Mouse (Mus musculus) heart, embryonic 11.5 days (tissue): ENCODE data around the gene Cmss1. TPM values are rescaled to one million over a fixed set of nuclear protein-coding genes. Genes with fewer than 3 reads are reported as not detected.
A peak's percentile ranks its signal among the peaks of the same experiment; 100 is the strongest.

Experiments used
- ATAC-seq: fragments of 200-750 bp; cut with Nextera tagmentation; replicated peaks from 2 replicates; pipeline ENCODE4 v1.8.0; 2017; ENCODE audit warnings: moderate library complexity; ENCODE audit not compliant: insufficient number of reproducible peaks, low FRiP score, low TSS enrichment
- H3K27ac ChIP-seq: fragments of 300-500 bp; sonication (generic); 2 replicates; pipeline ENCODE4 v1.5.1; 2014; ENCODE audit warnings: mild to moderate bottlenecking, low read depth, low read length
- H3K27me3 ChIP-seq: fragments of 300-500 bp; sonication (generic); 2 replicates; pipeline ENCODE4 v1.6.1; 2014; ENCODE audit warnings: mild to moderate bottlenecking, low read length, mixed read lengths; ENCODE audit not compliant: control insufficient read depth, insufficient read depth
- H3K36me3 ChIP-seq: fragments of 300-500 bp; sonication (generic); 2 replicates; pipeline ENCODE4 v1.6.1; 2014; ENCODE audit warnings: mild to moderate bottlenecking, low read length, moderate library complexity, mixed read lengths; ENCODE audit not compliant: control insufficient read depth, insufficient read depth
- H3K4me1 ChIP-seq: fragments of 300-500 bp; sonication (generic); 2 replicates; pipeline ENCODE4 v1.6.1; 2014; ENCODE audit warnings: low read length; ENCODE audit not compliant: control insufficient read depth, insufficient read depth
- H3K4me2 ChIP-seq: fragments of 300-500 bp; sonication (generic); 2 replicates; pipeline ENCODE4 v1.6.1; 2014; ENCODE audit warnings: mild to moderate bottlenecking, moderate library complexity
- H3K4me3 ChIP-seq: fragments of 300-500 bp; sonication (generic); 2 replicates; pipeline ENCODE4 v1.5.1; 2014; ENCODE audit warnings: low read depth, low read length
- H3K9ac ChIP-seq: fragments of 300-500 bp; sonication (generic); 2 replicates; pipeline ENCODE4 v1.6.1; 2014; ENCODE audit warnings: mild to moderate bottlenecking, low read depth, low read length, moderate library complexity
- H3K9me3 ChIP-seq: fragments of 300-500 bp; sonication (generic); replicated peaks from 2 replicates; pipeline ENCODE4 v1.6.1; 2016; ENCODE audit warnings: low read length; ENCODE audit not compliant: control insufficient read depth
- WGBS: fragments of 180-500 bp; shearing (Covaris S2); extraction: QIAGEN DNeasy Blood & Tissue Kit; methylation state at CpG from one replicate; pipeline ENCODE4 v1.1.7; 2014; ENCODE audit not compliant: insufficient replicate concordance; 5-methylcytosine and 5-hydroxymethylcytosine counted together
- polyA plus RNA-seq: library from polyadenylated mRNA; unstranded; fragments of >200 nt; fragmentation: Nextera tagmentation; extraction: Ambion mirVana; gene quantifications from 2 replicates; pipeline ENCODE4 v1.2.1, GENCODE M21; 2014

Cmss1 gene
- polyA plus RNA-seq, 1 experiment from 2014 or later: 36.6 TPM

DNA sequence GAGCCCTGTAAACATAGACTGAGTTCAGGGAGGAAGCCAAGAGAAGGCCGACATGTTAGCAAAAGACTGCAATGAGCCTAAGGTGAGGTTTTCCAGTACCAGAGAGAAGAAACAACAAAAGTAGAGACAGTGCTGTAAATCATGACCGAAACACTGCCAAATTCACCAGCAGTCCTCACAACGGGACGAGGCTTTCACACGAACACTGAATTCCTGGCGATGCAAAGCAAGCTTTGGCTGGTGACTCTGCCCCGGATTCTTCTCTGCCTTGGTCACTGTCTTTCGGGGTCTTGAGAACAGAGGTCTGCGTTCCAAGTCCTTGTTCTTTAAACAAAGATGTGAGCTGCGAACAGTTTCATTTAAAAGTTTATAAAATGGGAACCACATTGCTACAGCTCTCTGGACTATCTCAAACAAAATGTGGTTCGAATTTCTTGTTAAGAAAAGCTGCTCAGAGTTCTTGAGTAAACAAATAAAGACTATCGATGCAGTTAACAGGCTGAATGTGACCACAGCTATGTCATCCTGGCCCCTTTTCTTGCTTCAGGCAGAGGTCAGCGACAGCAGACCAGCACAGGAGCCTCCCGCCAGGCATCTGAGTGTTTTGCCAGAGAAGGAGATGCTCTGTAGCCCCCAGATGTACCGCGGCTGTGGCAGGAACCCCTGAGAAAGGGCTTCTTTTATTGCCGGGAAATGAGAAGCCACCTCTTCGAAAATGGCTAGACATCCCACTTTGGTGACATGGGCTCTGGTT, 239.5 kb downstream of the Cmss1 start:
- H3K4me3 ChIP-seq: no peak overlapping the region
- H3K9ac ChIP-seq: 0 out of 2 replicates have a peak overlapping the region, but pooled peaks have one; percentile 10
- no peaks in the 10 kb centered on the region for H3K27me3 ChIP-seq
- H3K4me2 ChIP-seq: no peak overlapping the region
- ATAC-seq: no peak
- H3K36me3 ChIP-seq: no peaks in the 10 kb centered on the region
- no peaks in the 10 kb centered on the region for H3K9me3 ChIP-seq
- WGBS: 65% methylated on average over 18 of the region's 18 CpGs
- no peak overlapping the region for H3K27ac ChIP-seq
- peaks cover 16% of the 10 kb centered on the region for H3K4me1 ChIP-seq

DNA sequence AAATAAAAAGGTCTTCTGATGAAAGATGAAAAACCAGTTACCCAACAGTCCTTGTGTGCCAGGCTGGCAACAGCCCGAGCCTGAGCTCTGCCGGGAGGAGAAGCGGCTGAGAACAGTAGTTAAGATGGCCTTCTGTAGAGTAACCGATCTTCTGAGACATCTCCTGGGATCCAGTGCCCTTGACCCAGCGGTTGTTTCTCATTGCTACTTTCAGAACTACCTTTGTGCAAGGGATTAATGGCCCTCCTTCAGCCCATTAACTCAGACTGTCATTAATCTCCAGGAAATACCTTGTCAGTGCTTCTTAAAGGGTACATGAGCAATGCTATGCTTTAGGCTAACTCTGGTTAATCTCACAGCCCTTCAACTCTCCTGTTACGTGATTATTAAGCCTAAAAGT, 240.5 kb downstream of the Cmss1 start:
- H3K27me3 ChIP-seq: no peaks in the 10 kb centered on the region
- ATAC-seq: no peak
- no peak overlapping the region for H3K27ac ChIP-seq
- no peak overlapping the region for H3K4me2 ChIP-seq
- no peak overlapping the region for H3K4me3 ChIP-seq
- no peak overlapping the region for H3K9ac ChIP-seq
- H3K9me3 ChIP-seq: no peaks in the 10 kb centered on the region
- no peaks in the 10 kb centered on the region for H3K36me3 ChIP-seq
- WGBS: 61% methylated on average over 6 of the region's 6 CpGs
- H3K4me1 ChIP-seq: peaks cover 16% of the 10 kb centered on the region

- Histone ChIP-seq H3K9me3 (no peaks in the 10 kb centered on the region), H3K4me3 (no peak overlapping the region), H3K36me3 (no peaks in the 10 kb centered on the region), H3K4me2 (no peak overlapping the region), H3K9ac (no peak overlapping the region), H3K4me1 (peaks cover 10% of the 10 kb centered on the region; the same call in 1 of the 2 replicates), H3K27me3 (no peaks in the 10 kb centered on the region), H3K27ac (no peak overlapping the region)
- no peak for ATAC-seq
- 82% methylated on average over 7 of the region's 7 CpGs for WGBS
These were observed 242.2 kb downstream of the Cmss1 start for GRCm38 (mm10) chr16:57364498-57364897.

DNA sequence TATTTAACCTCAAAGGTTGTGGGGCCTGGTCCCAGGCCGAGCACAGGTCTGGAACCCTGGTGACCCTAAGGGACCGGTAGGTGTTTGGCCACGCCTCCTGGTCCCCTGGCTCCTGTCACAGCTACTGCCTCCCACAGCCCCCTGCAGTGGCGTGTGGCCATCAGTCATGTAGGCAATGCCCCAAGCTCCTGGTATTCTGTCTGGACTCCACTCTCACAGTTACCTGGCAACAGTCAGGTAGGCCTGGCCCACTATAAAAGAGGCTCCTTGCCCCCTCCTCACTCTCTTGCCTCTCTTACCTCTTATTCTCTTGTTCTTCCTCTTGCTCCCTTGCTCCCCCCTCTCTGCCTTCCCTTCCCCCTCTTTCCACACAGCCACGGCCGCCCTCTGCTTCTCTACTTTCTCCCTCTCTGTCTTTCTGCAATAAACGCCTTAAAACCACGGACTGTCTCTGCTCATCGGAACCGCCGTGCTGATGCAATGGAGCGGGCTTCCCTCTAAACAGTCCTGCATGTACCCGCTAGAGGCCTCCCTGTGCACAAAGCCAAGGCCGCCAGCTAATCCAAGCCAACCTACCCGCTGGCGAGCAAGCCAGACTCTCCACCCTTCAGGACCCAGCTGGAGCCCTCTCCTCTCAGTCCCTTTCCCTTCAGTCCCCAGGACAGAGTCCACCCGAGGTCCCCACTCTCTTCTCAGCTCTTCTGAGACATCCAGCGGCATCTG, 243.8 kb downstream of the Cmss1 start:
- Histone ChIP-seq H3K4me2 (peak overlapping the region; percentile 53), H3K27ac (no peak overlapping the region), H3K9me3 (no peaks in the 10 kb centered on the region), H3K4me3 (peak overlapping the region; percentile 13; the same call in 1 of the 2 replicates), H3K9ac (peak overlapping the region; percentile 31; the same call in 1 of the 2 replicates), H3K36me3 (no peaks in the 10 kb centered on the region), H3K4me1 (peaks cover 10% of the 10 kb centered on the region; the same call in 1 of the 2 replicates), H3K27me3 (no peaks in the 10 kb centered on the region)
- 25% methylated on average over 18 of the region's 18 CpGs for WGBS
- peak; percentile 49; the same call in 1 of the 2 replicates for ATAC-seq

GRCm38 (mm10) chr16:57360785-57361184, 245.9 kb downstream of the Cmss1 start:
- H3K9me3 ChIP-seq: no peaks in the 10 kb centered on the region
- no peak overlapping the region for H3K9ac ChIP-seq
- H3K4me3 ChIP-seq: no peak overlapping the region
- H3K27ac ChIP-seq: no peak overlapping the region
- 94% methylated on average over 3 of the region's 3 CpGs for WGBS
- ATAC-seq: no peak
- H3K4me2 ChIP-seq: no peak overlapping the region
- no peaks in the 10 kb centered on the region for H3K27me3 ChIP-seq
- no peaks in the 10 kb centered on the region for H3K36me3 ChIP-seq
- peaks cover 20% of the 10 kb centered on the region for H3K4me1 ChIP-seq

DNA sequence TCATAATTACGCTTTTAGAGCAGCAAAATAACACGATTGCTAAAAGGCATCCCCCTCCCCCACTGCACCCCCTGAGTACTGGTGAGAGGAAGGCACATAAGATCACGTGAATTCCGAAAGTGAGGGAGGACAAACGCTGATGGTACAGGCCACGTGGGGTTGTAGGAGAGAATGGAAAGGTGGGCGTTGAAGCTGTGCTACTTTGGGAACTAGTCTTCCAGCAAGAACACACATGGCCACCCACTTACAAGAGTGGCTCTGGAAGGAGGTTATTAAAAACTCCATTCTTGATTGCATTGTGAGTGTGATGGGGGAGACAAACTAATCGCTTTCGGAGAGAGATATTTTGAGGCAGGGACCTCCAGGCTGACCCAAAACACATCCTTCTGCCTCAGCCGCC, 247.4 kb downstream of the Cmss1 start:
- Histone ChIP-seq H3K36me3 (no peaks in the 10 kb centered on the region), H3K9me3 (no peaks in the 10 kb centered on the region), H3K4me1 (peaks cover 20% of the 10 kb centered on the region), H3K27ac (no peak overlapping the region), H3K4me3 (no peak overlapping the region), H3K9ac (no peak overlapping the region), H3K27me3 (no peaks in the 10 kb centered on the region), H3K4me2 (no peak overlapping the region)
- 83% methylated on average over 10 of the region's 10 CpGs for WGBS
- ATAC-seq: no peak

DNA sequence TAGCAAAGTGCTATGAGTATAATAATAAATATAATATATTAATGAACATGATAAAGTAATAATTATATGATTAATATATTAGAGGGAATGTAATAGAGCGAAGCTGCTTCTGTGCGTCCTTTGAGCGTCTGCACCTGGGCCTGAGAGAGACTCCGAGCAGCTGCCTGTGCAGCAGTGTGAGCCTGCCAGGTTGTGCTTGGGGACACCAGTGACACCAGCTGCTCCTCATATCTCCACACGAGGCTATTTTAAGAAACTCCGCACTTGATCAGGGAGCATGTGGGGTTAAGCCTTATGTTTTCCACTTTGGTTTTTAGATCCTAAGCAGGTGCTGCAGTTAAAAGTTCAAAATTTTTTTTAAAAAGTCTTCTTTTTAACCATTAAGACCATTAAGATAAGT, 249.7 kb downstream of the Cmss1 start:
- peak overlapping the region; percentile 57; the same call in 1 of the 2 replicates for H3K27ac ChIP-seq
- no peak overlapping the region for H3K4me3 ChIP-seq
- no peaks in the 10 kb centered on the region for H3K27me3 ChIP-seq
- H3K4me1 ChIP-seq: peaks cover 24% of the 10 kb centered on the region
- no peaks in the 10 kb centered on the region for H3K36me3 ChIP-seq
- WGBS: 56% methylated on average over 6 of the region's 6 CpGs
- no peaks in the 10 kb centered on the region for H3K9me3 ChIP-seq
- 0 out of 2 replicates have a peak overlapping the region, but pooled peaks have one; percentile 8 for H3K4me2 ChIP-seq
- ATAC-seq: no peak
- no peak overlapping the region for H3K9ac ChIP-seq

- Histone ChIP-seq H3K36me3 (no peaks in the 10 kb centered on the region), H3K4me3 (no peak overlapping the region), H3K27ac (peak overlapping the region; percentile 57), H3K4me2 (0 out of 2 replicates have a peak overlapping the region, but pooled peaks have one; percentile 8), H3K4me1 (peaks cover 25% of the 10 kb centered on the region), H3K9me3 (no peaks in the 10 kb centered on the region), H3K27me3 (no peaks in the 10 kb centered on the region), H3K9ac (peak overlapping the region; percentile 46; the same call in 1 of the 2 replicates)
- 47% methylated on average over 6 of the region's 6 CpGs for WGBS
- ATAC-seq: 0 out of 2 replicates have a peak, but pooled peaks have one; percentile 43
These were observed 250.2 kb downstream of the Cmss1 start for GRCm38 (mm10) chr16:57356454-57356853.
